Mouse (Mus musculus) kidney, adult 8-10 months (tissue): ENCODE measurements around the gene Wfdc18.
A peak's percentile ranks its signal among the peaks of the same experiment; 100 is the strongest.

Experiments
- DNase-seq, 2 experiments: peaks; one replicate each; pipeline ENCODE4 v3.0.0; 2022

Gene Wfdc18

GRCm38 (mm10) chr11:83708715-83709114, at the start of gene Wfdc18:
Wfdc18 (plus strand) TSS chr11:83709015.
- DNase-seq: no peak

GRCm38 (mm10) chr11:83662204-83662603, 46.6 kb upstream of the Wfdc18 start, which contains the start of gene Ccl4:
Ccl4 (plus strand) TSS chr11:83662584.
- no peak for DNase-seq

- DNase-seq: no peak
Observed at GRCm38 (mm10) chr11:83663532-83663931, 45.3 kb upstream of the Wfdc18 start.

GRCm38 (mm10) chr11:83671743-83672142, 37.1 kb upstream of the Wfdc18 start:
- no peak for DNase-seq

- no peak for DNase-seq
Observed at GRCm38 (mm10) chr11:83675665-83676064, 33.1 kb upstream of the Wfdc18 start.

GRCm38 (mm10) chr11:83689918-83690317, 18.9 kb upstream of the Wfdc18 start:
- no peak for DNase-seq

GRCm38 (mm10) chr11:83692008-83692407, 16.8 kb upstream of the Wfdc18 start:
- no peak for DNase-seq

GRCm38 (mm10) chr11:83703705-83704104, 5.1 kb upstream of the Wfdc18 start, which contains the start of gene Wfdc17:
Wfdc17 (plus strand) TSS chr11:83703991.
- DNase-seq: no peak

GRCm38 (mm10) chr11:83709683-83710082, 868 bp downstream of the Wfdc18 start:
- DNase-seq: no peak

- no peak for DNase-seq
Observed at GRCm38 (mm10) chr11:83712671-83713070, 3.9 kb downstream of the Wfdc18 start.

GRCm38 (mm10) chr11:83713925-83714324, 5.1 kb downstream of the Wfdc18 start:
- no peak for DNase-seq

GRCm38 (mm10) chr11:83717042-83717665, 8.3 kb downstream of the Wfdc18 start:
- peak; percentile 7 to 10 for DNase-seq

GRCm38 (mm10) chr11:83720766-83721165, 12.0 kb downstream of the Wfdc18 start:
- DNase-seq: no peak

GRCm38 (mm10) chr11:83728757-83729432, 20.1 kb downstream of the Wfdc18 start:
- DNase-seq: no peak

- DNase-seq: no peak
Observed at GRCm38 (mm10) chr11:83731116-83731515, 22.3 kb downstream of the Wfdc18 start.

- no peak for DNase-seq
Observed at GRCm38 (mm10) chr11:83733071-83733640, 24.3 kb downstream of the Wfdc18 start.

GRCm38 (mm10) chr11:83734215-83734614, 25.4 kb downstream of the Wfdc18 start:
- no peak for DNase-seq

- no peak for DNase-seq
Observed at GRCm38 (mm10) chr11:83735881-83736280, 27.1 kb downstream of the Wfdc18 start.

- no peak for DNase-seq
Observed at GRCm38 (mm10) chr11:83737109-83737558, 28.3 kb downstream of the Wfdc18 start.

GRCm38 (mm10) chr11:83739241-83739640, 30.4 kb downstream of the Wfdc18 start:
- peak; percentile 37 to 81 for DNase-seq

- no peak for DNase-seq
Observed at GRCm38 (mm10) chr11:83740443-83740991, 31.7 kb downstream of the Wfdc18 start.

- no peak for DNase-seq
Observed at GRCm38 (mm10) chr11:83741841-83742240, 33.0 kb downstream of the Wfdc18 start.

GRCm38 (mm10) chr11:83742731-83743355, 34.0 kb downstream of the Wfdc18 start:
- DNase-seq: peak in 1 of 2 experiments; percentile 24
